Mouse (Mus musculus) olfactory bulb, adult 2 months (tissue): ENCODE results near the gene Ctsc.

Source experiments
- CTCF ChIP-seq: fragments of 200-500 bp; IDR thresholded peaks from 2 replicates; pipeline ENCODE4 v1.5.1; 2012; ENCODE audit warnings: low read depth, mild to moderate bottlenecking, low read length, moderate library complexity; ENCODE audit not compliant: insufficient read depth
- POLR2A ChIP-seq: fragments of 200-500 bp; IDR thresholded peaks from 2 replicates; pipeline ENCODE4 v1.6.1; 2012; ENCODE audit warnings: mild to moderate bottlenecking, low read depth, low read length, moderate library complexity; ENCODE audit not compliant: insufficient read depth

GRCm38 (mm10) chr7:88243059-88243458 is 34.8 kb upstream of the Ctsc start:
- TF ChIP-seq POLR2A (no peak), CTCF (no peak)
